10 mouse cellular contexts compared by ENCODE assay signal in the genomic region with DNA sequence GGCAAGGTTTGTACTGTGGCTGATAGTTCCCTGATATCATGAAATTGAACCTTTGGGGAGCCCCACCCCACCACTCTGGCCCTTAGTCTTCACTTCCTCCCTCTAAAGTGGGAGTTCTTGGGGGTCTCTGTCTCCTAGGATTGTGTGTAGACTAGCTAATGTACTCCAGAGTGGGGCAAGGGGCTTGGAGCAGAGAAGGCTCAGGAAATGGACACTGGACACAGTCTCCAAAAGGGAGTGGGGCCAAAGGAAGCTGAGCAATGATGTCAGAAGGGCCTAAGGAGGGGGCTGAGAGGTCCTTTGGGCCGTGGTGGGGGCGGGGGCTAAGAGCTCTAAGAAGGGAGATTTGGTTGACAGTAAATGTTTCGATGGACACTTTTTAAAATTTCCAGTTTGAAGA. TPM values are rescaled to one million over a fixed set of nuclear protein-coding genes. Genes with fewer than 3 reads are reported as not detected.
A peak's percentile ranks its signal among the peaks of the same experiment; 100 is the strongest.
DNase-seq lines count a peak whose midpoint lies in the region; ATAC-seq and TF ChIP-seq lines count a peak whose summit lies in the region.
"Had no signal": no experiment of that assay in that cellular context is flagged by ENCODE, and none has a peak within 500 bp of the region (broad histone marks: within the 10 kb centered on the region; RNA-seq: fewer than 3 reads in every experiment).

No protein-coding gene starts in this region.

- intact Hi-C loops in left cerebral cortex, postnatal 10 days (cut with DNase I), result no loop called here

- H3K9me3 ChIP-seq in erythroblast, embryonic 14.5 days (ENCODE audit: control insufficient read depth, low read length), result no peaks in the 10 kb centered on the region
- no peaks in the 10 kb centered on the region for H3K9me3 ChIP-seq in heart, embryonic 13.5 days
- no peaks in the 10 kb centered on the region for H3K9me3 ChIP-seq in liver, embryonic 14.5 days (ENCODE audit: control insufficient read depth, low read length)

- no peak for ATAC-seq in erythroblast, adult 5-6 weeks (replicated peaks; ENCODE audit: low FRiP score, poor library complexity, severe bottlenecking)
- ATAC-seq in heart, embryonic 13.5 days (ENCODE audit: extremely low read depth, insufficient number of reproducible peaks, low FRiP score, low TSS enrichment), result no peak
- ATAC-seq in liver, embryonic 14.5 days (ENCODE audit: insufficient read depth), result no peak

- H3K79me3 ChIP-seq in C2C12 (ENCODE audit: low read depth), result peaks cover 63% of the 10 kb centered on the region

- peak overlapping the region; percentile 98 for H3K27ac ChIP-seq in heart, embryonic 13.5 days (replicated peaks)
- H3K27ac ChIP-seq in liver, embryonic 14.5 days, result no peak overlapping the region

- peak overlapping the region; percentile 27 for H3ac ChIP-seq in C2C12 (ENCODE audit: control insufficient read depth, insufficient read length, low read depth)

- H3K36me3 ChIP-seq in erythroblast, embryonic 14.5 days (ENCODE audit: control insufficient read depth), result peaks cover 8% of the 10 kb centered on the region
- H3K36me3 ChIP-seq in C2C12 (ENCODE audit: control insufficient read depth, insufficient read depth), result peaks cover 24% of the 10 kb centered on the region
- peaks cover 39% of the 10 kb centered on the region for H3K36me3 ChIP-seq in heart, embryonic 13.5 days
- H3K36me3 ChIP-seq in liver, embryonic 14.5 days (replicated peaks; ENCODE audit: control insufficient read depth, insufficient read depth, low read depth), result no peaks in the 10 kb centered on the region

- H3K27me3 ChIP-seq in erythroblast, embryonic 14.5 days (ENCODE audit: control insufficient read depth), result no peaks in the 10 kb centered on the region
- no peaks in the 10 kb centered on the region for H3K27me3 ChIP-seq in C2C12 (ENCODE audit: control insufficient read depth, insufficient read depth, insufficient read length)
- no peaks in the 10 kb centered on the region for H3K27me3 ChIP-seq in heart, embryonic 13.5 days (replicated peaks)
- H3K27me3 ChIP-seq in liver, embryonic 14.5 days (ENCODE audit: control insufficient read depth, insufficient read depth, low read length), result no peaks in the 10 kb centered on the region

- peak overlapping the region; percentile 67 for H3K4me3 ChIP-seq in erythroblast, embryonic 14.5 days (replicated peaks)
- H3K4me3 ChIP-seq in C2C12 (ENCODE audit: insufficient read depth, poor library complexity, severe bottlenecking), result no peak overlapping the region
- peak overlapping the region; percentile 87 for H3K4me3 ChIP-seq in heart, embryonic 13.5 days
- peak overlapping the region; percentile 5 to 10; a peak in 1 of 4 replicates for H3K4me3 ChIP-seq in liver, embryonic 14.5 days (ENCODE audit: insufficient read depth in 1 of 2, low read depth in 2 of 2, low read length in 2 of 2)

- peaks cover 86% of the 10 kb centered on the region for H3K4me1 ChIP-seq in erythroblast, embryonic 14.5 days (ENCODE audit: control insufficient read depth)
- H3K4me1 ChIP-seq in heart, embryonic 13.5 days, result peaks cover 84% of the 10 kb centered on the region
- H3K4me1 ChIP-seq in liver, embryonic 14.5 days (replicated peaks; ENCODE audit: control insufficient read depth in 2 of 2, insufficient read depth in 2 of 2, low read length in 1 of 2), result peaks cover 47 to 68% of the 10 kb centered on the region in 2 experiments

- H3K9ac ChIP-seq in heart, embryonic 13.5 days, result peak overlapping the region; percentile 98
- H3K9ac ChIP-seq in liver, embryonic 14.5 days (replicated peaks), result peak overlapping the region; percentile 1; the same call in 1 of the 2 replicates

- 53% methylated on average over 3 of the region's 3 CpGs for WGBS in heart, embryonic 13.5 days
- WGBS in liver, embryonic 14.5 days (ENCODE audit: insufficient replicate concordance), result 30% methylated on average over 3 of the region's 3 CpGs

- DNase-seq in liver, embryonic 14.5 days (ENCODE audit: low read depth in 3 of 3, low spot score in 3 of 3), result no peak
- no peak for DNase-seq in thymus, postnatal 25 days
- DNase-seq in left cerebral cortex, postnatal 10 days (ENCODE audit: extremely low spot score in 1 of 2, low spot score in 2 of 2), result no peak
- no peak for DNase-seq in embryo, embryonic 9.5 days (ENCODE audit: extremely low spot score)
- DNase-seq: kidney, postnatal 25 days; right cerebral cortex, postnatal 4 days had no signal

- H3K4me2 ChIP-seq in heart, embryonic 13.5 days, result peak overlapping the region; percentile 98
- H3K4me2 ChIP-seq in liver, embryonic 14.5 days (ENCODE audit: low read depth), result peak overlapping the region; percentile 87

- TF ChIP-seq CTCF in C2C12 (IDR thresholded peaks at IDR 0.05; ENCODE audit: control insufficient read depth, insufficient read depth, insufficient read length), result no peak
- TF ChIP-seq CTCF in liver, embryonic 14.5 days (IDR thresholded peaks at IDR 0.05; ENCODE audit: low read depth), result no peak

- H3K79me2 ChIP-seq in C2C12 (ENCODE audit: control insufficient read depth, insufficient read depth), result peaks cover 73% of the 10 kb centered on the region

- TF ChIP-seq EP300 in liver, embryonic 14.5 days (IDR thresholded peaks at IDR 0.05; ENCODE audit: low read depth), result no peak

TF ChIP-seq in C2C12, 6 proteins besides CTCF, POLR2A, EP300 and RAD21:
- no peak for TF ChIP-seq CEBPB (IDR thresholded peaks at IDR 0.05; ENCODE audit: low read depth)
- no peak for TF ChIP-seq MYOD1 (IDR thresholded peaks at IDR 0.05; ENCODE audit: control insufficient read depth, insufficient read length, low read depth)
- no peak for TF ChIP-seq MAX (IDR thresholded peaks at IDR 0.05)
- TF ChIP-seq MYOG (IDR thresholded peaks at IDR 0.05; ENCODE audit: control insufficient read depth, extremely low read depth, insufficient read length), result no peak

RNA-seq across cellular contexts. Expression of a gene that starts 2.5 kb away (rescaled TPM):
- polyA plus RNA-seq in erythroblast, embryonic 14.5 days (2012), result 5.9 and 6.3 TPM in 2 replicates
- total RNA-seq in erythroblast, adult 5-6 weeks (2015; ENCODE audit: low replicate concordance), result 59.4 and 65.9 TPM in 2 replicates
- 40.8 and 80.4 TPM in 2 replicates for total RNA-seq in erythroblast, adult 5-6 weeks (2017; ENCODE audit: low replicate concordance)
- polyA plus RNA-seq in C2C12 (2012; fragmentation: generic; extraction: Trizol), result 380 TPM
- 750 and 845 TPM in 2 replicates for polyA plus RNA-seq in heart, embryonic 13.5 days (2015; fragmentation: Nextera tagmentation; extraction: Ambion mirVana)
- polyA plus RNA-seq in liver, embryonic 14.5 days (2012; rRNA removed), result 48.0 and 56.2 TPM in 2 replicates
- polyA plus RNA-seq in liver, embryonic 14.5 days (2014; fragmentation: Nextera tagmentation; extraction: Ambion mirVana), result 120 and 129 TPM in 2 replicates
- total RNA-seq in left cerebral cortex, postnatal 10 days (2021), result 100 to 1,000 TPM; 344 to 359 TPM

RNA-seq across cellular contexts. Expression of a gene that starts 14.0 kb away (rescaled TPM):
- 19.7 and 23.4 TPM in 2 replicates for polyA plus RNA-seq in erythroblast, embryonic 14.5 days (2012)
- 1.3 and 11.1 TPM in 2 replicates for total RNA-seq in erythroblast, adult 5-6 weeks (2015; ENCODE audit: low replicate concordance)
- total RNA-seq in erythroblast, adult 5-6 weeks (2017; ENCODE audit: low replicate concordance), result 5.3 and 16.4 TPM in 2 replicates
- 86.7 TPM for polyA plus RNA-seq in C2C12 (2012; fragmentation: generic; extraction: Trizol)
- polyA plus RNA-seq in heart, embryonic 13.5 days (2015; fragmentation: Nextera tagmentation; extraction: Ambion mirVana), result 58.2 and 60.7 TPM in 2 replicates
- 38.5 and 48.3 TPM in 2 replicates for polyA plus RNA-seq in liver, embryonic 14.5 days (2012; rRNA removed)
- polyA plus RNA-seq in liver, embryonic 14.5 days (2014; fragmentation: Nextera tagmentation; extraction: Ambion mirVana), result 26.9 and 27.8 TPM in 2 replicates
- total RNA-seq in left cerebral cortex, postnatal 10 days (2021), result 10 to 100 TPM; 43.9 to 45.2 TPM

RNA-seq across cellular contexts. Expression of a gene that starts 39.4 kb away (rescaled TPM):
- 0.02 TPM in 1 of 2 replicates, not detected in the other for polyA plus RNA-seq in erythroblast, embryonic 14.5 days (2012)
- total RNA-seq in erythroblast, adult 5-6 weeks (2015; ENCODE audit: low replicate concordance), result not detected in 2 replicates
- not detected in 2 replicates for total RNA-seq in erythroblast, adult 5-6 weeks (2017; ENCODE audit: low replicate concordance)
- polyA plus RNA-seq in C2C12 (2012; fragmentation: generic; extraction: Trizol), result 2.7 TPM
- polyA plus RNA-seq in heart, embryonic 13.5 days (2015; fragmentation: Nextera tagmentation; extraction: Ambion mirVana), result 3.5 and 4.4 TPM in 2 replicates
- 0.43 and 0.54 TPM in 2 replicates for polyA plus RNA-seq in liver, embryonic 14.5 days (2012; rRNA removed)
- 0.34 and 0.87 TPM in 2 replicates for polyA plus RNA-seq in liver, embryonic 14.5 days (2014; fragmentation: Nextera tagmentation; extraction: Ambion mirVana)
- under 1 TPM; 0.21 to 0.26 TPM for total RNA-seq in left cerebral cortex, postnatal 10 days (2021)

RNA-seq across cellular contexts. Expression of a gene that starts 50.2 kb away (rescaled TPM):
- 14.9 and 17.8 TPM in 2 replicates for polyA plus RNA-seq in erythroblast, embryonic 14.5 days (2012)
- 77.4 and 78.8 TPM in 2 replicates for total RNA-seq in erythroblast, adult 5-6 weeks (2015; ENCODE audit: low replicate concordance)
- total RNA-seq in erythroblast, adult 5-6 weeks (2017; ENCODE audit: low replicate concordance), result 55.2 and 79.5 TPM in 2 replicates
- 1.9 TPM for polyA plus RNA-seq in C2C12 (2012; fragmentation: generic; extraction: Trizol)
- polyA plus RNA-seq in heart, embryonic 13.5 days (2015; fragmentation: Nextera tagmentation; extraction: Ambion mirVana), result 4.9 and 5.9 TPM in 2 replicates
- polyA plus RNA-seq in liver, embryonic 14.5 days (2012; rRNA removed), result 40.7 and 47.7 TPM in 2 replicates
- 78.4 and 87.9 TPM in 2 replicates for polyA plus RNA-seq in liver, embryonic 14.5 days (2014; fragmentation: Nextera tagmentation; extraction: Ambion mirVana)
- total RNA-seq in left cerebral cortex, postnatal 10 days (2021), result under 1 TPM; 0.26 to 0.32 TPM

RNA-seq across cellular contexts. Expression of a gene that starts 51.2 kb away (rescaled TPM):
- polyA plus RNA-seq in erythroblast, embryonic 14.5 days (2012), result 0.01 TPM in 1 of 2 replicates, not detected in the other
- not detected in 2 replicates for total RNA-seq in erythroblast, adult 5-6 weeks (2015; ENCODE audit: low replicate concordance)
- total RNA-seq in erythroblast, adult 5-6 weeks (2017; ENCODE audit: low replicate concordance), result not detected in 2 replicates
- polyA plus RNA-seq in C2C12 (2012; fragmentation: generic; extraction: Trizol), result not detected
- polyA plus RNA-seq in heart, embryonic 13.5 days (2015; fragmentation: Nextera tagmentation; extraction: Ambion mirVana), result 15.0 and 15.6 TPM in 2 replicates
- 0.12 and 0.21 TPM in 2 replicates for polyA plus RNA-seq in liver, embryonic 14.5 days (2012; rRNA removed)
- polyA plus RNA-seq in liver, embryonic 14.5 days (2014; fragmentation: Nextera tagmentation; extraction: Ambion mirVana), result 0.27 and 0.41 TPM in 2 replicates
- total RNA-seq in left cerebral cortex, postnatal 10 days (2021), result 1 to 10 TPM; 1.4 to 2.1 TPM
